Mouse (Mus musculus) intestine, embryonic 15.5 days (tissue): Measurements from ENCODE around the gene Clca3a1. TPM values are rescaled to one million over a fixed set of nuclear protein-coding genes. Genes with fewer than 3 reads are reported as not detected.

Experiments used
- ATAC-seq: fragments of 200-750 bp; cut with Nextera tagmentation; 2 replicates; pipeline ENCODE4 v1.8.0; 2017; ENCODE audit warnings: moderate TSS enrichment, moderate library complexity
- H3K27ac ChIP-seq: fragments of 300-500 bp; sonication (generic); 2 replicates; pipeline ENCODE4 v1.5.1; 2015; ENCODE audit warnings: mild to moderate bottlenecking, inconsistent platforms
- H3K27me3 ChIP-seq: fragments of 300-500 bp; sonication (generic); replicated peaks from 2 replicates; pipeline ENCODE4 v1.6.1; 2015; ENCODE audit warnings: inconsistent platforms
- H3K36me3 ChIP-seq: fragments of 300-500 bp; sonication (generic); 2 replicates; pipeline ENCODE4 v1.6.1; 2015; ENCODE audit warnings: inconsistent platforms
- H3K4me1 ChIP-seq: fragments of 300-500 bp; sonication (generic); replicated peaks from 2 replicates; pipeline ENCODE4 v1.6.1; 2015; ENCODE audit warnings: inconsistent platforms
- H3K4me2 ChIP-seq: fragments of 300-500 bp; sonication (generic); replicated peaks from 2 replicates; pipeline ENCODE4 v1.6.1; 2015; ENCODE audit warnings: mild to moderate bottlenecking, inconsistent platforms
- H3K4me3 ChIP-seq: fragments of 300-500 bp; sonication (generic); replicated peaks from 2 replicates; pipeline ENCODE4 v1.5.1; 2015; ENCODE audit warnings: inconsistent platforms
- H3K9ac ChIP-seq: fragments of 300-500 bp; sonication (generic); 2 replicates; pipeline ENCODE4 v1.6.1; 2015; ENCODE audit warnings: inconsistent platforms
- H3K9me3 ChIP-seq: fragments of 300-500 bp; sonication (generic); 2 replicates; pipeline ENCODE4 v1.6.1; 2016; ENCODE audit warnings: inconsistent platforms
- WGBS: fragments of 180-500 bp; shearing (Covaris S2); methylation state at CpG from one replicate; pipeline ENCODE4 v1.1.7; 2015; 5-methylcytosine and 5-hydroxymethylcytosine counted together
- polyA plus RNA-seq: library from polyadenylated mRNA; unstranded; fragments of >200 nt; fragmentation: Nextera tagmentation; extraction: Ambion mirVana; gene quantifications from 2 replicates; pipeline ENCODE4 v1.2.1, GENCODE M21; 2015

The Clca3a1 gene
- polyA plus RNA-seq, 1 experiment from 2014 or later, result 5.7 TPM

GRCm38 (mm10) chr3:144715901-144716300 lies 44.9 kb downstream of the Clca3a1 start:
- WGBS, result 47% methylated on average over 9 of the region's 9 CpGs
- no peak for ATAC-seq
- H3K4me1 ChIP-seq, result peaks cover 21% of the 10 kb centered on the region
- H3K27me3 ChIP-seq, result no peaks in the 10 kb centered on the region
- no peak overlapping the region for H3K9ac ChIP-seq
- H3K4me2 ChIP-seq, result no peak overlapping the region
- no peaks in the 10 kb centered on the region for H3K9me3 ChIP-seq
- no peak overlapping the region for H3K4me3 ChIP-seq
- H3K27ac ChIP-seq, result peak overlapping the region; percentile 32; the same call in 1 of the 2 replicates
- H3K36me3 ChIP-seq, result 0 out of 2 replicates have a peak, but pooled peaks cover 2% of the 10 kb centered on the region

DNA sequence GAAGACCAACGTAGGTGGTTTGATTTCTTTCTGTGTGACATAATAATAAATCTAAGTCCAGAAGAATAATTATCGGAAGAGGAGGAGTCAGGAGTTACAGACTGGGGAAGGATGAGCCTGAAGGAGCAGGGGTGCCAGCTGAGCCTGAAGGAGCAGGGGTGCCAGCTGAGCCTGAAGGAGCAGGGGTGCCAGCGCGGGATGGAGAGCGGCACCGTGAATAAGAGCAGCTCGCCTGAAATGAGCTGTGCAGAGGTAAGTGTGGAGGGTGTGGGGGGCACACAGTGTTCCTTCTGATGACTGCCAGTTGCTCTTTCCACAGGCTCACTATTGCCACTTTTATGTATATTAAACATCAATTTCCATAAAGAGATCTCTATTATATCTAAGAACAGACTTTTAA lies 45.7 kb downstream of the Clca3a1 start:
- no peak for ATAC-seq

DNA sequence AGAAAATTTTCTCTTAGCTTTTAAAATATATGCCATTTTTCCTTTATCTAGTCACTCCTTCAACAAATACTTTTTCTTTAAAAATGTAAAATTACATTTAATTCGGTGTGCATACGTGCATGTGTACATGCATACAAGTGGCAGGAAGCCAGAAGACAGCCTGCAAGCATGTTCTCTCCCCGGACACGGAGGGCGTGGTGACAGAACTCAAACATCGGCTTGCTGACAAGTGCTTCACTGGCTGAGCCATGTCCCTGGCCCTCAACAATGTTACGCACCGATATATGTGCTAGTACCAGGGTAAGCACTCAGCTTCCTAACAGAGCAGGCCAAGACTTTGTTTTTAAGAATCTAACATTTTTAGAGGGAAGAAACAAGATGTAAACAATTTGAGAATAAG lies 46.2 kb downstream of the Clca3a1 start:
- Histone ChIP-seq H3K4me1 (peaks cover 21% of the 10 kb centered on the region), H3K27me3 (no peaks in the 10 kb centered on the region), H3K9me3 (no peaks in the 10 kb centered on the region), H3K9ac (no peak overlapping the region), H3K27ac (no peak overlapping the region), H3K4me3 (no peak overlapping the region), H3K36me3 (0 out of 2 replicates have a peak, but pooled peaks cover 2% of the 10 kb centered on the region), H3K4me2 (no peak overlapping the region)
- ATAC-seq, result no peak
- 70% methylated on average over 8 of the region's 8 CpGs for WGBS

More for the DNA sequence above, 45.7 kb downstream of the Clca3a1 start:
- no peak overlapping the region for H3K27ac ChIP-seq
- no peak overlapping the region for H3K4me3 ChIP-seq
- no peak overlapping the region for H3K9ac ChIP-seq
- H3K4me2 ChIP-seq, result no peak overlapping the region
- H3K36me3 ChIP-seq, result 0 out of 2 replicates have a peak, but pooled peaks cover 2% of the 10 kb centered on the region
- no peaks in the 10 kb centered on the region for H3K9me3 ChIP-seq
- H3K4me1 ChIP-seq, result peaks cover 21% of the 10 kb centered on the region
- WGBS, result 75% methylated on average over 7 of the region's 7 CpGs
- no peaks in the 10 kb centered on the region for H3K27me3 ChIP-seq

DNA sequence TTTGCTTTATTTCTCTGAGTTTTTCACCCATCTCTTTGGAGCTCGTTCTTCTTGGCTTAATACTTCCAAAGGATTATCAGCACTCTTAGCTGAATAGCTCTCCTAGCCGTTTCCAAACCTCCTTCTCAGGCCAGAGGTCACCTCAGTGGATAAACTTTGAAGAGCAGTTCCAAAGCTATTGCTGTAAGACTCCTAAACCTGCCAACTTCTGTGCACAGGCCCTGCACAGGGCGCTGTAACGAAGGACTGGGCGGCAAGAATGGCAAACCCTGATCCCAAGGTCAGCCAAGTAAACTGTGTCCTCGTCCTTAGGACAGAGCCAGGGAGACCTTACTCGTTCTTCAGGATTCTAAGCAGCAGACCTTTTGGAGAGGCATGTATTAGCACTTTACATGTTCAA lies 46.7 kb downstream of the Clca3a1 start:
- 55% methylated on average over 7 of the region's 7 CpGs for WGBS
- H3K9ac ChIP-seq, result no peak overlapping the region
- H3K4me1 ChIP-seq, result peaks cover 21% of the 10 kb centered on the region
- H3K27ac ChIP-seq, result no peak overlapping the region
- H3K9me3 ChIP-seq, result no peaks in the 10 kb centered on the region
- no peak for ATAC-seq
- no peaks in the 10 kb centered on the region for H3K27me3 ChIP-seq
- no peak overlapping the region for H3K4me3 ChIP-seq
- H3K36me3 ChIP-seq, result 0 out of 2 replicates have a peak, but pooled peaks cover 2% of the 10 kb centered on the region
- H3K4me2 ChIP-seq, result no peak overlapping the region

GRCm38 (mm10) chr3:144711607-144712206 lies 49.1 kb downstream of the Clca3a1 start:
- H3K9me3 ChIP-seq, result no peaks in the 10 kb centered on the region
- WGBS, result 83% methylated on average over 6 of the region's 6 CpGs
- no peak overlapping the region for H3K4me2 ChIP-seq
- H3K27me3 ChIP-seq, result no peaks in the 10 kb centered on the region
- H3K4me3 ChIP-seq, result no peak overlapping the region
- H3K4me1 ChIP-seq, result peaks cover 11% of the 10 kb centered on the region
- H3K27ac ChIP-seq, result no peak overlapping the region
- H3K36me3 ChIP-seq, result 0 out of 2 replicates have a peak, but pooled peaks cover 2% of the 10 kb centered on the region
- no peak overlapping the region for H3K9ac ChIP-seq
- no peak for ATAC-seq

DNA sequence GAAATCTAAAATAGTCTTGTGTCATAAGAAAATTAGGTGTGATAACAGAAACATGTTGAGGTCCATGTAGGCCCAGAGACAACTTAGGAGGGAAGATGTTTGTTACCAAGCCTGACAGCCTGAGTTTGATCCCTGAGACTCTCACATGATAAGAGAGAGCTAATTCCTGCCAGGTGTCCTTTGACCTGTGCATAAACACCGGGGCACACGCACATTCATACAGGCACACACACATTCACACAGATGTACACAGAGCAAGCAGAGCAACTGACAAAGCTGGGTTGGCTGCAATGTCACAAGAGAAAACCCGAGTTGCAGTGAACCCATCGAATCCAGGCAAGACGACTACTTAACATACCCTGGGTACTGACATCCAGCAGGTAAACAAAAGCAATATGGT lies 52.2 kb downstream of the Clca3a1 start:
- Histone ChIP-seq H3K4me2 (no peak overlapping the region), H3K9ac (no peak overlapping the region), H3K4me1 (no peaks in the 10 kb centered on the region), H3K9me3 (no peaks in the 10 kb centered on the region), H3K27me3 (no peaks in the 10 kb centered on the region), H3K4me3 (no peak overlapping the region), H3K36me3 (0 out of 2 replicates have a peak, but pooled peaks cover 3% of the 10 kb centered on the region), H3K27ac (no peak overlapping the region)
- WGBS, result 73% methylated on average over 5 of the region's 5 CpGs
- no peak for ATAC-seq

- H3K4me3 ChIP-seq, result no peak overlapping the region
- no peaks in the 10 kb centered on the region for H3K27me3 ChIP-seq
- H3K27ac ChIP-seq, result no peak overlapping the region
- 0 out of 2 replicates have a peak, but pooled peaks cover 3% of the 10 kb centered on the region for H3K36me3 ChIP-seq
- no peaks in the 10 kb centered on the region for H3K4me1 ChIP-seq
- H3K4me2 ChIP-seq, result no peak overlapping the region
- 75% methylated on average over 6 of the region's 6 CpGs for WGBS
- no peak overlapping the region for H3K9ac ChIP-seq
- ATAC-seq, result no peak
- no peaks in the 10 kb centered on the region for H3K9me3 ChIP-seq
These were observed 56.8 kb downstream of the Clca3a1 start for GRCm38 (mm10) chr3:144703959-144704358.

DNA sequence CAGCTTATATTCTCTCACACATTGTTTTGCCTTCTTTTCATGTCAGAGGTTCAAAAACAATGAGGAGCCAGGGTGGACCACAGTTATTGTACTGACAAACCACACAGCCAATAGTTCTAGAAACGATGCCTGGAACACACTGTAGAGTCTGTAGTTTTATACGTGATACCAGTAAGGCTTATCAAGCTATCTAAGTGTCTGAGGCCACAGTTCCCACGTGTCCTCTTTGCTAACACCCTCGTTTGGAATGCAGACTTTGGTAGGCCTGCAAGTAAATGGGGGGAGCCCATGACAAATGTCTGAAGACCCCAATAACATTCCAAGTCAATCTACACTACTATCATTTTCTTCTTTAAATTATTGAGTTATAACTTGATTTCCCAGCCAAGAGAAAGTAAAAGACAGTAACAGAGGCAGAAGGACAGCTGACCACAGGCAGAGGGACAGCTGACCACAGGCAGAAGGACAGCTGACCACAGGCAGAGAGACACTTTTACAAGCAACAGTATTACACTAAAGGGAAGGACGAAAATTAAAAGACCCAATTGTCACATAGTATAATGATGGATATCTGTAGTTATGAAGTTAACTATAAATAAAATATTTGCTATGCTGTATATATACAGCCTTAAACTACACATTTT lies 61.9 kb downstream of the Clca3a1 start:
- WGBS, result 88% methylated on average over 5 of the region's 5 CpGs
- ATAC-seq, result no peak
- H3K36me3 ChIP-seq, result peaks cover 13% of the 10 kb centered on the region; the same call in 1 of the 2 replicates

GRCm38 (mm10) chr3:144697942-144698341 lies 62.8 kb downstream of the Clca3a1 start:
- Histone ChIP-seq H3K27me3 (no peaks in the 10 kb centered on the region), H3K9me3 (no peaks in the 10 kb centered on the region), H3K27ac (no peak overlapping the region), H3K36me3 (peaks cover 11% of the 10 kb centered on the region; the same call in 1 of the 2 replicates), H3K4me2 (no peak overlapping the region), H3K4me3 (no peak overlapping the region), H3K4me1 (no peaks in the 10 kb centered on the region), H3K9ac (no peak overlapping the region)
- ATAC-seq, result no peak
- 89% methylated on average over 3 of the region's 3 CpGs for WGBS

More for the DNA sequence above, 61.9 kb downstream of the Clca3a1 start:
- Histone ChIP-seq H3K4me2 (no peak overlapping the region), H3K27ac (no peak overlapping the region), H3K27me3 (no peaks in the 10 kb centered on the region), H3K4me3 (no peak overlapping the region), H3K4me1 (no peaks in the 10 kb centered on the region), H3K9ac (no peak overlapping the region), H3K9me3 (no peaks in the 10 kb centered on the region)

GRCm38 (mm10) chr3:144697154-144697553 lies 63.6 kb downstream of the Clca3a1 start:
- WGBS, result 64% methylated on average over 5 of the region's 5 CpGs
- Histone ChIP-seq H3K27me3 (no peaks in the 10 kb centered on the region), H3K36me3 (peaks cover 11% of the 10 kb centered on the region; the same call in 1 of the 2 replicates), H3K27ac (no peak overlapping the region), H3K4me2 (no peak overlapping the region), H3K4me1 (no peaks in the 10 kb centered on the region), H3K9ac (no peak overlapping the region), H3K9me3 (no peaks in the 10 kb centered on the region), H3K4me3 (no peak overlapping the region)
- ATAC-seq, result no peak

- Histone ChIP-seq H3K27ac (no peak overlapping the region), H3K9me3 (no peaks in the 10 kb centered on the region), H3K4me3 (no peak overlapping the region), H3K36me3 (peaks cover 13% of the 10 kb centered on the region; the same call in 1 of the 2 replicates), H3K27me3 (no peaks in the 10 kb centered on the region), H3K4me2 (no peak overlapping the region), H3K4me1 (no peaks in the 10 kb centered on the region), H3K9ac (no peak overlapping the region)
- no peak for ATAC-seq
- WGBS, result 76% methylated on average over 7 of the region's 7 CpGs
These were observed 65.8 kb downstream of the Clca3a1 start for GRCm38 (mm10) chr3:144694941-144695340.

DNA sequence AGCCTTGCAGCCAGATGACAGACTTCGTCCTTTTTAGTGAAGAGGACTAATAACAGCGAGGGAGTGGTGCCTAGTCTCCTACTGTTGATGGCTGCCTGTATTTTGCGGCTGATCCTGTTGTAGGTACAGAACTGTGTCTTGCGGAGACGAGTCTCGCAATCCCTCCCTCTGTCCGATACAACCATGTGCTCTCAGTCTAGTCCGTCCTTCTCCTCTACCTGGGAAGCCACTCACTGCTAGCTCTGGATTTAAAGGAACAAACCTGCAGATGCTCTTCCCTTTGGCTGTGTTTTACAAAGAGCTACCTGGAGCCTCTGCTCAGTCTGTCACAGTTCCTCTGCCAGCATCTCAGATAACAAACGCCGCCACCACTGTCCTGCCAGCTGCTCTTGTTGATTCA lies 66.7 kb downstream of the Clca3a1 start:
- H3K4me2 ChIP-seq, result no peak overlapping the region
- ATAC-seq, result no peak
- peaks cover 13% of the 10 kb centered on the region; the same call in 1 of the 2 replicates for H3K36me3 ChIP-seq
- no peak overlapping the region for H3K9ac ChIP-seq
- no peaks in the 10 kb centered on the region for H3K27me3 ChIP-seq
- H3K4me3 ChIP-seq, result no peak overlapping the region
- no peaks in the 10 kb centered on the region for H3K9me3 ChIP-seq
- 87% methylated on average over 10 of the region's 10 CpGs for WGBS
- no peaks in the 10 kb centered on the region for H3K4me1 ChIP-seq
- H3K27ac ChIP-seq, result no peak overlapping the region
